Mouse (Mus musculus) brain, embryonic 14.5 days (tissue): ENCODE data around the gene Tpcn2.

Source experiments
- CTCF ChIP-seq: fragments of 200-500 bp; IDR thresholded peaks from 2 replicates; pipeline ENCODE4 v1.5.1; 2012; ENCODE audit warnings: inconsistent platforms, mild to moderate bottlenecking, moderate library complexity, borderline replicate concordance; ENCODE audit not compliant: insufficient read depth, insufficient read length; ENCODE audit errors: extremely low read depth
- POLR2A ChIP-seq: fragments of 200-500 bp; IDR thresholded peaks from 2 replicates; pipeline ENCODE4 v1.6.1; 2012; ENCODE audit warnings: mild to moderate bottlenecking, inconsistent platforms, borderline replicate concordance; ENCODE audit not compliant: poor library complexity, insufficient read depth, insufficient read length, severe bottlenecking; ENCODE audit errors: extremely low read depth

DNA sequence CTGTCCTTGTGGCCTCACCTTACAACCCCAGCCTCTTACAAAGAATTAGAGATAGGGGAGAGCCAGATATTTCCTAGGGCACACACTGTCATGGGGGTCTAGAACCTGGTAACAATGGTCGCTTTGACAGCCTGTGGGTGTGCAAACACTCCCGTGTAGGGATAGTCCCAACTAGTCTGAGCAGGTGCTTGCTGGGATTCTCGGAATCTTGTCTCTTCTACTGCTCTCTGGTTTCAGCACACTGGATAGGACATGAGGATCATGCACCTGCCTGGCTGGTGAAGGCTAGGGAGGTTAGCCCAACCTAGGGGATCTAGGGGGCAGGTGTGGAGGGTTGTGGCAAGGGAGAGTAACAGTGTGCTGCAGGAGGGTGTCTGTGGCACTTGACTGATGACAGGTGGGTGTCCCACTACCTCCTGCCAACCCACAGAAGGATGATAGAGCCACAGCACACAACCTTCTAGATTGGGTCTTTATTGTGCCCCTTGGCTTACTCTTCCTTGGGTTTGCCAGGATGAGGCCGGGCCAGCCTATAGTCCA, 78.4 kb downstream of the Tpcn2 start:
- no peak for TF ChIP-seq CTCF
- no peak for TF ChIP-seq POLR2A
